Mouse (Mus musculus): ENCODE measurements around the gene Steap2.

Steap2 gene

DNA sequence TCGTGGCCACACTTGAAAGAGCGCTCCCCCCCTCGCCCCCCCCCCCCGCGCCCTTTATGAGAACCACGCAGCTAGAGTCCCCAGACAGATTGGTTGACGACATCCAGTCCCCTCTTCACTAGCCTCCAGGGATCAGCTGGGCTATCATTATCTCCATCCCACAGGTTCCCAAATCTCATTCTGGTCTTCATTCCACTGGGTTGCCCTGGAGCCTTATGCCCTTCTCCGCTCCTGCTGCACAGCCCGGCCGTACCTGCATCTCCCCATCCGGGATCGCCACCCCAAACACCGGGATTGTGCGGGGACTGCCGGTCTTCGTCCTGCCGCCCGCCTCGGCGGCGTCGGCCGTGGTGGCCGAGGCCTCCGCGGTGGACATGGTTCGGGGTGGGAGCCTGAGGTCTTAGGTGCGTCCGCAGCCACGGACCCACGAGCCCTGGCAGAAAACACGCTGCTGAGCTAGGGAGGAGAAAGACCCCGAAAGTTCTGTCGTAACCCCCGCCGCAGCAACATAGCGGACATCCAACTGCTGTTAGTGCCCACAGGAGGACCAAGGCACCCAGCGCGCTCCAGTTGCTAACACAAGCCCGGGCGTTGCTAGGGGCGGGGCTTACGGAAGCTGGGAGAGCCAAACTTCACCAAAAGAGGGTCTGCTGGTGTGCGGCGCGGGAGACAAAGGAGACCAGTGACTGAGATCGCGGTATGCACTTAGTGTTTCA is 30.6 kb downstream of the Steap2 start, which contains the start of gene Cfap69:
TSS of gene Cfap69 (minus strand) at position 585 of the 716 bp plus-strand sequence.
- peak; percentile 87 for DNase-seq

- no peak for DNase-seq
Measured at GRCm38 (mm10) chr5:5663057-5663456, 31.3 kb downstream of the Steap2 start.

- no peak for DNase-seq
Measured at GRCm38 (mm10) chr5:5658680-5659079, 35.7 kb downstream of the Steap2 start.

DNA sequence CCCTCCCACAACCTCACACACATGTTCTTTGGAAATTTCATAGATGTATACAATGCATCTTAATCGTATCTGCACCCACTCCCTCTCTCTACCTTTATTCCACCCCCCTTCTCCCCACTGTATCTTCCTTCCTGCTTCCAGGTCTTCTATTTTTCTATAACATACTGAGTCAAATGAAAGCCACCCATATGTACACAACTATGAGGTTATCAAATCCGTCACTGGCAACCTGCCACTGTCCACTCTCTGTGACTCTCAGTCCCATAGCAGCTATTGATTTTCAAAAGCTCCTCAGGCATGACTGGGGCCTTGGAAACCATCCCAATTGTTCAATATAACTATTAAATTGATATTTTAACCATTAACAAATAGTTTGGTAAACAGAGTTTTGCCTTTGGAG is 36.4 kb downstream of the Steap2 start:
- no peak for DNase-seq

DNA sequence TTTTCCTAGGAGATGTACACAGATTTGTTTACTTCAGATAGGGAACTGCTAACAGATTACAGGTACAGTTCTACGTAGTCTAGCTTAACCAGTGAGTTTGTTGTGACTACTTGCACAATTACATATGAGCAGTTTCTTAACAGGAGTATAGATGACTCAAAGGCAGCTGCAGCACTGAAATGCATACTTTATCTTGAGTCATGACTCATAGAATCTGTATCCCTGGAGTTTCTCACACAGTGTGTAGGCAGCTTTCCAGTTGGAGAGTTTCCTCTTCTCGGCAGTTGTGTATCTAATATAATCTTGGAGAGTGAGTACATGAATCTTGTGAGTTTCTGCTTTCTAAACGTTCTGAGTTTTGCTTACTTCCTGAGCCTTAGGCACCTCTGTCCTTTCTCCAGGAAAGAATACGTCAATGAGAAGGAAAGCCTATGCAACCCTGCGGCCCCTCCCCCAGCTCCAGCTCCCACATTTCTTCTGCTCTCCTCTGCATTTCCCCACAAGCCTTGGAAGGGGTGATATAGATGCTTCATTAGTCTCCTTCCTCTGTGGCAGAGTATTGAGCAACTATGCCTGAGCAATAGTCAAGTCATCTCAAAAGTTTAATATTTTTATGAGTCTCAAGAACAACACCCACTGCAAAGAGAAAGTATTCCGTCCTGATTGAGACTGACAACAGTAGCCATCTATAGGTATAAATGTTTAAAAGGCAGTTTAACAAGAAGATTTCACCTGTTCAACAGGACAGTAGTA is 45.4 kb downstream of the Steap2 start:
- DNase-seq, result no peak

GRCm38 (mm10) chr5:5646173-5646572 is 48.2 kb downstream of the Steap2 start:
- DNase-seq, result no peak

GRCm38 (mm10) chr5:5638496-5638895 is 55.9 kb downstream of the Steap2 start:
- no peak for DNase-seq

DNA sequence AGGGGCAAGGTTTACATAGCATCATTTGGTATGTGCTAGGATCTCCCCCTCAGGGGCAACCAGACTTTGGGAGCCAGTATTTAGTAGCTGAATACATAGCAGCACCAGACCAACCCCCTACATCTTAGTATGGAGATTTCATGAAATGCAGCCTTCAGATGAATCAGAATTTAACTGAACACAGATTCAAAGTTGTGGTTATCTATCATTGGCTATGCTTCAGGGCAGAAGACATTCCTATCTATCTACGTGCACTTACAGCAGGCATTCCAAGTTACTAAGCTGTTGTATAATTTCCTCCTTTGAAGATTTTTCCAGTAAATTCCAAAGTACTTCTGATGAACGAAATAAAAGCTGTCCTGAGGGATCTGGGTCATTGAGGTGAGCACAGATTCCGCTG is 68.9 kb downstream of the Steap2 start:
- DNase-seq, result no peak

GRCm38 (mm10) chr5:5618329-5618728 is 76.0 kb downstream of the Steap2 start:
- DNase-seq, result no peak
